Mouse (Mus musculus) spleen, postnatal 10 days (tissue): ENCODE results near the gene Dpp9.
"Not testable (repeated sequence)": the region's sequence is repeated elsewhere in the genome, so short reads cannot be mapped to it uniquely, and the experiment has no call there.

Experiments
- DNase-seq, 2 experiments: peaks; one replicate each; pipeline ENCODE4 v3.0.0; 2021 to 2022; ENCODE audit warnings: low spot score in 2 of 2

Dpp9 gene

DNA sequence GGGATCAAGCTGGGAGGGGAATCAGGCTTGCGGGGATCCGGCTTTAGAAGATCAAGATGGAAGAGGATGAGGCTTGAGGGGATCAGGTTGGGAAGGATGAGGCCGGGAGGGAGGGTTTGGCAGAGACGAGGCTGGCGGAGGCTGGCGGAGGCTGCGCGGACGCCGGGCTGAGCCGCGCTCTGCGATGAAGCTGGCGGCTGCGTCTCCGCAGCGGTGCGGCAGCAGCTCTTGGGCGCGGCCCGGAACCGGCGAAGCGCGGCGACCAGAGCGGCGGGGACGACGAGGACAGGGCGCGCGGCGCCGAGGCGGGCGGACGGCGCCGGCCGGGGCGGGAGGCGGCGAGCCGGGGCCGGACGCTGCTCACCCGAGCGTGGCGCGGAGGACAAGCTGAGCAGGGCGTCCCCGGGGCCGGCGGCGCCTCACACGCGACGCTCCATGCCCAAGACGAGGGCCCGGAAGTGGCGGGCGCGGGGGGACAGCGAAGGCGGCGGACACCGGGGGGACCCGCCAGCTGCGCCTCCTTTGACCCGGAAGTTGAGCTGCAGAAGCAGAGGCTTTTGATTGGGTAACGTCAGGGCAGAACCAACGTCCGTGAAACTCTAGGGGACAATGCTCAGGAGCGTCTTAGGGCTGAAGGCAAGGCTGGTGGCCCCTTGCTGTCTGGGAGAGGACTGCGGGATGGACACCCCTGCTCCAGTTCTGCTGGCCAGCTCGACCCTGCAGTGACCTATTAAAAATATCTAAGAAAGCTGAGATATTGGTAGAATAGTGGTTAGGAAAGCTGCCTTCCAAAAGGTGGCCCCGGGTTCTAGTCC, at the start of gene Dpp9:
Gene Dpp9, minus strand, starts transcription at position 529 of the 815 bp plus-strand sequence.
- DNase-seq: peak; percentile 78 to 87

DNA sequence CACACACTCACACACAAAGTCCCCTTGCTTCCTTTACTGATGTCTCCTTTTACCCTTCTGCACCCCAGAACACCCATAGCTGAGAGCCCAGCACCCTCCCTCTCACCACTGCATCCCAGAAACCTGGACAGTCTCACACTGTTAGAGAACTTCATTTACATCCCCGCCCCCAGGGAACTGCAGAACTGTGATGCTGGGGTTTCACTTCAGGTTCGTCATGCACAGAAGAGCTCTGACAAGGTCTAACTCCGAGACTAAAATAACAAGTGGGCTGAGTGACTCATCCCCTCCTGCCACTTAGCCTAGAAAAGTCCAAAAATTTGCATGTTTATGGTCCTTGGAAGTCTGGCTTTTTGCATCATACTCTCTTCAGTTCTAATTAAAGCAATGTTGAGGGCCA, 47.6 kb upstream of the Dpp9 start:
- DNase-seq: peak in 1 of 2 experiments; percentile 76

DNA sequence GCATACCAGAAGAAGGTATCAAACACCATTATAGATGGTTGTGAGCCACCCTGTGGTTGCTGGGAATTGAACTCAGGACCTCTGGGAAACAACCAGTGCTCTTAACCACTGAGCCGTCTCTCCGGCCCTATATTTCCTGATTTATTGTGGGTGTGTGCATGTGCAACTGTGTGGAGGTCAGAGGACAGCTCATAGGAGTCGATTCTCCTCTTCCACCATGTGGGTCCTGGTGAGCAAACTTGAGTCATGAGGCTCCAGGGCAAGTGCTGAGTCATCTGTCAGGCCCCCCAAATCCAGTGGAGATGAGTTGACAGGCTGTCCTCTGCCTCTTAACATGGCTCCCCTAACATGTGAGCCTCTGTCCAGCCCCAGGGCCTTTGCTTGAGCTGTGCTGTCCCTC, 47.2 kb upstream of the Dpp9 start:
- no peak for DNase-seq

DNA sequence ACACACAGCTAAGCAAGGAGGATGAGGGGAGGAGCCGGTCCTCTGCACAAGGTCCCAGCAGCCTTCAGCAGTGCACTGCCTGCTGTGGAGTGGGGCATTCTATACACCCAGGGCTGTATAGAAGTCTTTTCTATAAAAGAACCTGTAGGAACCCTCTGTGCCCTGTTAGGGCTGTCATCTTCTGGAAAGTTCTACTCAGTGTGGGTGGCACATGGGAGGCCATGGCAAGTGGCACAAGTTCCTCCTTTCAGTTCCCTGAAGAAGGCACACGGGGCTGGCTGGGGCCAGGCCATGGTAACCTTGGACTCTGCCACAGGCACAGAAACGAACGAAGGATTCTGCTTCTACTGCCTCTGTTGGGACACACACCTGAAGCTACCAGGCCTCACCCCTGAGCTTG, 46.3 kb upstream of the Dpp9 start:
- DNase-seq: peak in 1 of 2 experiments; percentile 42

DNA sequence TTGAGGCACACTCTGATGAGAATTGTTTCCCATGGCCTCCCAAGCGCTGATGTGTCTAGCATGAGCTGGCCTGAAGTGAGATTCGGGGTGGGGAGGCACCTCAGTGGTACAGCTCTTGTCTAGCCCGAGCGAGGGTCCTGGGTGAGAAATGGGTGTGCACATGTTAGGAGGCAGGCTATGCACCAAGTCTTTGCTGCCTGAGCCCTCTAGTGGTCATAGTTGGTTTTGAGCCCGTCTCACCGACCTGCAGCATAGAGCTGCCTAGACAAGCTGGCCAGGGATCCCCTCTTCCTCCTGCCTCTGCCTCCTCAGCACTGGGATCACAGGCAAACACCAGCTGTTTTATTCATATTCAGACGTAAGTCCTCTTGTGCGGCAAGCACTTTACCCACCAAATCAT, 45.3 kb upstream of the Dpp9 start:
- peak; percentile 64 to 86 for DNase-seq

DNA sequence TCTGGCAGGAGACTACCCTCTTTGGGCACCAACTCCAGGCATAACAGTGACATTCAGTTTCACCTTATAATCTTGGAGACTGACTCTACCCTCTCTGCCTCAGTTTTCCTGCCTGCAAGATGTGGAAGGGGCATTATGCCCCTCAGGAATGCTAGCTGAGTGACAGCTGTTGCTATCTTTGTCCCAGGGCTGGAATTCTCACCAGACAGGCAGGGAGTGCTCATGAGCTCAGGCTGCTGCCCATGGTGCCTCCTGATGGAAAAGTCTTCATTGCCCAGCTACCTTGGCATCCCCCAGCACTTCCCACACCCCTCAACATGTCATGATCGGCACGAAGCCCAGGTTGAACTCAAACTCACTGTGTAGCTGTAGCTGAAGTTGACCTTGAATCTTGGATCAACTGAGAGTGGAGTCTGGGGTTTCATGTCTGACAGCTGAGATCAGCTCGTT, 44.0 kb upstream of the Dpp9 start:
- no peak for DNase-seq

DNA sequence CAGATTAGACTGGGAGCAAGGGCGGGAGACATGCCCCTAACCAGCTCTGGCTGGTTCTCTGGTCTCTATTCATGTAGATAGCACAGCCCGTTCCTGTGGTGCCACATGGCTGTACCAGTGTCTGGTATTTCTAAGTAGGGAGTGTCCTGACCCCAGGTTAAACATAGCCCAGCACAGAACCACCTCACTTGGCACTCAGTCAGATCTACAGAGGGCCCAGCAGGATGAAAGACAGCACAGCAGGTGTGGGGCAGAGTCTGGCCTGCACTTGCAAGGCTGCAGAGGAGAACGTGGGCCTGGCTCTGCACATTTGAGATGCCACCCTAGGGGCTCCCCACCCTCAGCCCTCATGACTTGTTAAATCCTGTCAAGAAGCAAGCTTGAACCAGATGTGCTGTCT, 42.5 kb upstream of the Dpp9 start:
- no peak for DNase-seq

DNA sequence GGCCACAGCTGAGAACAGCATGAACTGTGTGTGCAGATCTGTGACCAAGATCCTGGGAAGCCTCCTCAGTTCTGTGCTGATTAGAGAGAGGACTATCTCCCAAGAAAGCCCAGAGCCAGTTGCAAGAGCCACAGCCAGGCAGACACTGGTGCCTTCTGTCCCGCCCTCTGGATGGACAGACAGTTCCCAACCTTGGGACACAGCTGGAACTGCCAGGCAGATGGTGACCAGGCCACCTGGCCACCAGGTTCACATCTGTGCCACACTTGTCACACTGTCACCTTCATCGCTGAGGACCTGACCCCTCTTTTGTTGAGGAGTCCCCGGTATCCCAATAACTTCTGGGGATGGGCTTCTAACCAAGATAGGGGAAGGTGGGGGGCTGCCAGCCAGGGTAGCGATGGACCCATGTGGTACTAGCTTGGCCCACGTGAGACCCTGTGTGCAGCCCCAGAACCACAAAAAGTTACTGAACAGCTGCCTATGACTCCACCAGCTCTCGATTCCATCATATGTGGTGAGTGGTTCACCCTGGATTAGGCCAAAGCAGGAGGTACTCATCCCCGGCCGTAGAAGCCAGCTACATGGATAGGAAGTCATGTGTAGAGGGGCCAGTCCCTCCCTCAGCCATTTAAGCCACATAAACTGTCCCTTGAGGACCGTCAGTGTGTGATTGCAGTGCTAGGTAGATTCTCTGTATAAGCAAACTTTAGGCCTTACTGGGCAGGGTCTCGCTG, 40.8 kb upstream of the Dpp9 start:
- DNase-seq: no peak

DNA sequence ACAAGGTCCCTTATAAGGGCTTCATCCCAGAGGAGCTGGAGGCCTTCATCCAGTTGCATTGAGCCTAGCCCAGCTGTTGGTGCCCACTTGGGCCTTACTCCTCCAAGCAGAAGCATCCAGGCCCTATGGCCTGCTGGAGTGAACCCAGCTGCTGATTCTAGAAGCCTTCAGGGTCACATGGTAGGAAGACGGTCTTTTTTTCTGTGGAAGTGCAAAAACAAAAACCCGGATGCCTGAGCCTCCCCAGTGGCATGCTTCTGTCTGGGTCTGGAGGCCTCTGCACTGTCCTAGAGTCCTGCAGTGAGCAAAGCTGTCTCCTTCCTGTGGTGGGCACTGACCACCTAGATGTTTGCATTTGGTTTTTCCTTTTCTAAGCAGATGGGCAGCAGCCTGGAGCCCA, 40.1 kb upstream of the Dpp9 start:
- DNase-seq: not testable (repeated sequence)

DNA sequence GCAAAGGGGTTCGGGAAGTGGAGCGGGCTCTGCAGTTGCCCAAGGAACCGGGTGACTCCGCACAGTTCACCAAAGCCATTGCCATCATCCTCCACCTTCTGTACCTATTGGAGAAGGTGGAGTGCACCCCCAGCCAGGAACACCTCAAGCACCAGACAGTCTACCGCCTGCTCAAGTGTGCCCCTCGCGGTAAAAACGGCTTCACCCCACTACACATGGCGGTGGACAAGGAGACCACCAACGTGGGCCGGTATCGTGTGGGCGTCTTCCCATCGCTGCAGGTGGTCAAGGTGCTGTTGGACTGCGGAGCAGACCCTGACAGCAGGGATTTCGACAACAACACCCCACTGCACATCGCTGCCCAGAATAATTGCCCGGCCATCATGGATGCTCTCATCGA, 39.6 kb upstream of the Dpp9 start:
- DNase-seq: not testable (repeated sequence)

DNA sequence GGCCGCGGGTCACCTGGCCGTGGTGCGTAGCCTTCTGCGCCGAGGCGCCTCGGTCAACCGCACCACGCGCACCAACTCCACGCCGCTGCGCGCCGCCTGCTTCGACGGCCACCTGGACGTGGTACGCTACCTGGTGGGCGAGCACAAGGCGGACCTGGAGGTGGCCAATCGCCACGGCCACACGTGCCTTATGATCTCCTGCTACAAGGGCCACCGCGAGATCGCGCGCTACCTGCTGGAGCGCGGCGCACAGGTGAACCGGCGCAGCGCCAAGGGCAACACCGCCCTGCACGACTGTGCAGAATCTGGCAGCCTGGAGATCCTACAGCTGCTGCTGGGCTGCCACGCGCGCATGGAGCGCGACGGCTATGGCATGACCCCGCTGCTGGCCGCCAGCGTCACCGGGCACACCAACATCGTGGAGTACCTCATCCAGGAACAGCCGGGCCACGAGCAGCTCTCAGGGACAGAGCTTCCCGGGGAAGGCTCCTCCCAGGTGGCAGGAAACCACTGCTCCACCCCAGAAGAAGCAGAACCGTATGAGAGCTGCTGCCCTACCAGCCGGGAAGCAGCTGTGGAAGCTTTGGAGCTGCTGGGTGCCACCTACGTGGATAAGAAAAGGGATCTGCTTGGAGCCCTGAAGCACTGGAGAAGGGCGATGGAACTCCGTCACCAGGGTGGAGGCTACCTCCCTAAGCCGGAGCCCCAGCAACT, 38.6 kb upstream of the Dpp9 start:
- no peak for DNase-seq

DNA sequence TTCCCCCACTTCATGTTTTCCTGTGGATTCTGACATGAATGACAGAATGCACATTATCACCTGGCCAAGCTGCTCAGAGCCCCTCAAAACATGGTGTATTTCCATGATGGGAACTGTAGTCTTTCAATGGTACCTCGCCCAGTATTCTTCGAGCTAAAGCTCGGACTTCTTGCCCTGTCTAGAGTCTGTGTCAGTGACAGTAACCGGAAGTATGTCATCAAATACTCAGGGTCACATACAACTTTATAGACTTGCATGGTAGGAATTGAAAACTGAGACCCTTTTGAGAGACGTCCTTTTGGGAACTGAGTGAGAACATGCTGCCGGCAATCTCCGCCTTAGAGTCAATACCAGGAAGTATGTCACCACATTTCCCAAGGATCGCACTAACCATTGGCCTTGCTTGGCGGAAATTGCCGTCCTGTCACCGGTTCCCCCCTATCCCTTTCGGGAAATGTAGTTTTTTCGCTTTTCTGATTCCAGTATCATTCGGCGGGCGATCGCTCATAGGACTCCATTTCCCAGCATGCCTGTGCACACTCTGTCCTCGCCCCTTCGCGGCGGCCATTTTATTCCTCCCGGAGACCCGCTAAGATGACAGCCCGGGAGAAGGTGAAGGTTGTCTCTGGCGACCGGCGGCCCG, 37.7 kb upstream of the Dpp9 start, which contains the start of gene Fem1a:
Gene Fem1a, plus strand, starts transcription at position 572 of the 643 bp plus-strand sequence.
- DNase-seq: peak; percentile 83 to 91

DNA sequence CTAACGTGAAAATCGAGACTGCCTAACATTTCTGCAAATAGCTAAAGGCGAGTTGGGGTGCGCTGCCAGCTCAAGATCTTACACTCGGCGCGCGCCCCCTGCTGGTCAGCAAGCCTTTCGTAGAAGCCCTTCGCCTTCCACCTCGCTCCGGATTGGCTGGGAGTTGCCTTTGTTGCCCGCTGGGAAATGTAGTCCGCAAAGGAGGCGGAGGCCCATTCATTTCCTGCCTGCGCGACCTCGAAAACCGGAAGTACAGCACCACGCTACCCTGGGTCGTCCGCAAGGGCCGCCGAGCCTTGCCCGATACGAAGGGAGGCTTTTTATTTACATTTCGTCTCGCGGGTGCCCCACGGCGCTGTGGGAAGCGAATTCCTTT, 37.1 kb upstream of the Dpp9 start:
- DNase-seq: peak; percentile 98 to 100

DNA sequence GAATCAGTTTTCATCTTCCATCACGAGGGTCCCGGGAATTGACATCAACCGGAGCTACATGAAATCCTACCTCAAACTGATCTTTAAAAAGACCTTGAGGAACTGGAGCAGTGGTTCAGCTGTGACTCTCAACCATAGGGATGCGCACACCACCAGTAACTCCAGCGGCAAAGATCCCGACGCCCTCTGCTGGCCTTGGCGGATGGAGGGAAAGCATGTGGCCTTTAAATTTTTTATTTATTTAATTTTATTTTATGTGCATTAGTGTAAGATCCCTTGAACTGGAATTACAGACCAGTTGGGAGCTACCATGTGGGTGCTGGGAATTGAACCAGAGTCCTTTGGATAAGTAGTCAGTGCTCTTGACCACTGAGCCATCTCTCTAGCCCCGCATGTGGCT, 36.7 kb upstream of the Dpp9 start:
- DNase-seq: peak in 1 of 2 experiments; percentile 52

DNA sequence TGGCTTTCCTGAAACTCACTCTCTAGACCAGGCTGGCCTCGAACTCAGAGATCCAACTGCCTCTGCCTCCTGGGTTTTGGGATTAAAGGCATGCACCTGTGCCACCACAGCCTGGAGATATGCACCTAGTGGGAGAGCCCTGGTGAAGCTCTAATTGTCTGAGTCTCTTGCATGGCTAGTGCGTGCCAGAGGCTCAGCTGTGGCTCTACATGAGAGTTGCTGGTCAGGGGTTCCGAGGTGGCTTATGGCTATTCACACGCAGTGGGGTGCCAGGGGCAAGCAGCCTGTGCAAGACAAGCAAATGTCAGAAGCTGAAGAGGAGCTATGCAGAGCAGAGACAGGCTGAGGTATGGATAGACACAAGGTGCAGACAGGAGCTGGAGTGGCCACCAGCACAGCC, 36.0 kb upstream of the Dpp9 start:
- DNase-seq: no peak

DNA sequence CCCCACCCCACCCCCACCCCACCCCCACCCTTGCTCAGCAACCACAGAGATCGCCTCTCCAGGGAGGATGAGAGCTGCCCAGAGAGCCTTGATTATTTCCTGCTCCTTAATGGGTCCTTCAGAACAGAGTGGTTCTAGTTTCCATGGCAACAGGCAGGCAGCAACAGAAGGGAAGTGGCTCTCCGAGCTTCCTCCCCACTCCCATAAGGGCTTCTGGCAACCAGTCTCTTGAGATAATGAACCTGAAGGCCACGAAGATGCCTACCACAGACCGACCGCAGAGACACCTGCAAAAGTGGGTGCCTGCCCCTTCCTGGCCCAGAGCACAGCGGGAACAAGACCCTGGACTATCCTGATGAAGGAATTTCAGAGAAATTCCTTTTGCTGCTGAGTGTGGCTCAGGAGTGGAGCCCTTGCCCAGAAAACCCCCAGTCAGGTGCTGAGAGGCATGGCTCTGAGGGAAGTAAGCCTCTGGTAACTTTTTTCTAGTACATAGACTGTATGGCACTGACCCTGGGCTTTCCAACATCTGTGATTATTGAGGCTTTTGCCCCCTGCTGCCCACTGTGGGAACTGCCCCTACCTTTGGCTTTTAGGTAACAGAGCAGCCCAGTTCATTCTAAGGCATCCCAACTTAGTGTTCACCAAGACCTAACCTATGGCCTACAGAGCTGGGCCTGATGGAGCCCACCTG, 32.6 kb upstream of the Dpp9 start:
- DNase-seq: peak; percentile 59 to 84

DNA sequence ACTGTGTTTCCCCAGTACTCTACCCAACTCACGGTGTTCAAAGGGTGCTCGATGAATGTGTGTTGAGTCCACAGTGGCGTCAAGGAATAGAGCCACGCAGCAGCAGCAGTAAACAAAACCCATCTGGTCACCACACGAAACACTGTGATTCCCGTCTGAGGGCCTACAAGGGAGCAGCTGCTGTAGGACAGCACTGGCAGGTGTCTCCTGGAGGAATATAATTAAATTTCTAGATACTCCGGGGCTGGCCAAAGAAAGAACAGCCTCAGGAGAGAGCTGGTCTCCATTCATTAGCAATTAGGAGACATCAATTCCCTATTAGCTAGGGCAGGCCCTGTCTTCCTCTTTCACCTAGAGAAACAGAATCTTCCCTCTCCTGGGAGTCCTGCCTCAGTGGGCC, 26.9 kb upstream of the Dpp9 start:
- DNase-seq: no peak

DNA sequence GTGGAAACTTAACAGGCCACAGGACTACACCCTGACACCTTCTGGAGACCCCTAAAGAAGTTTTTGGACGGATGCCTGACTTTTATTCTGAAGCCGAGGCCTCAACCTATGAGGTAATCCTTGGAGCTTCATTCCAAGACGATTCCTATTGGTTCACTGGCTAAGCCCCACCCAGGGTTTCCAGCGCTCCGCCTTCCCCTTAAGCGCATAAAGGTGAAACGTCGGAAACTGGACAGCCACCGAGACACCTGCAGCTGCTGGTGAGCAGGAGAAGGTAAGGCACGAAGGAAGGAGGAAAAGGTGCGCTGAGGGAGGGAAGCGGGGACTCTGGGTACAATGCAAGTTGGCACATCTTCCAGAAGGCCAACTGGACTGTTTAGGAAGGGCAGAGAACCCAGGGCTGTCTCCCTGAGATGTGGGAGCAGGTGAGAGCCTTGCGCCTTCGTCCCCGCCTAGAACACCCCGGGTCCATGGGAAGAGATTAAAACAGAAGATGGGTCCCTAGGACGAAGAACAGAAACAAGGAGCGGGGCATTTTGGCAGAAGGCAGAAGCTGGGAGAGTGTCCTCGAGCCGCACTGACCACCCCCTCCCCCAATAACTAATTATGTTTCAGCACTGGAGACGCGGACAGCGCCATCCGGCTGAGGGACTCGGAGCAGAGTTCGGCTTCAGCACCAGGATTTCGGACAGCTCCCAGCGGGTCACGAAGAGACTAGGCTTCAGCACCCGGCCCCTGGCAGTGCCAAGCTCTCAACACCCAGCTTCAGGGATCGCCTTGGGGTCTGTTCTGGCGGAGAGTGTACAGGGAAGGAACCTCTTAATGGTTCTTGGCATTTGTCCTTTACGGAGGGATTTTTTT, 23.1 kb upstream of the Dpp9 start:
- DNase-seq: peak; percentile 76 to 94

DNA sequence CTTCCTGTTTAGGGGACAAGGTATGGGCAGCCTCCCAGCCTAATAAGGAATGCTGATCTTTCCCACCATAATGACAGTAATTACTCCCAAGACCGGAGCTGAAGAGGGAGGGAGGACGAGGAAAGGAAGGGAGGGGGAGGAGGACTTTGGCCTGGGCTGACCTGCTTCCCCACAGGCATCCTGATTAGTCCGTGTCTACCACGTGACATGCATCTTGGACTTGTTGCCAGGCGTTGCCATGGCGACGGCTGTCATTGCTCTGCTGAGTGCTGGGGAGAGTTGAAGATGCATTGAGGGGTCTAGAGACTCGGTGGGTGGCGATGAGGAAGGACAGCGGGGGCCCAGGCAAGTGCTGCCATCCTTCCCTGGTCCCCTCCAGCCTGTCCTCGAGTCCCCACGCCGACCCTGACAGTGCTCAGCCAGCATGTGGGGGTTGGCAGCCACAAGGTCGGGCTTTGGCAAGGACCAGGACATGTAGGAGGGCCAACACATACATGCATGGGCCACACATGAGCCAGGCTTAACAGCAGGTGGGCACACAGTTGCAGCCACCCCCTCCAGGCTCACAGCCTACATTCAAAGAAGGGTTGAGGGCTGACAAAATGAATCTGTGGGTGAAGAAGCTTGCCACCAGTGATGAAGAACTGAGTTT, 15.2 kb upstream of the Dpp9 start:
- DNase-seq: no peak

DNA sequence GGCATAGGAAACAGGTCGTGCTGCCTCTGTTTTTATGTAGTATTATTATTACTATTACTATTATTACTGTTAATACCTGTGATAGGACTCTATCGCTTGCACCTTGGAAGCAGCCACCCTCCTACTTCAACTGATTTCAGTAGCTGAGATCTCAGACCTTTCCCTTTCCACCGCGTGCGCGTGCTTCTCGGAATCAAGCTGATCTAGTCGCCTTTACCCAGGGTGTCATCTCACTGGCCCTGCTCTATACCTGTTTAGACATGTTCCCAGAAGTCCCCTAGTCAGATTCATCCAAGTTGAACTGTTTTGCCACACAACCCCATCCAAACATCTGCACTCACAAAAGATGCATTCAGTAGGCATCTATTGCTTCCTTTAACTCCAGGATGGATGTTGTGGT, 14.7 kb upstream of the Dpp9 start:
- no peak for DNase-seq
